Mouse (Mus musculus) gastrocnemius, adult 2 months (tissue): Measurements from ENCODE around the gene Ctnna3. TPM values are rescaled to one million over a fixed set of nuclear protein-coding genes. Genes with fewer than 3 reads are reported as not detected.
"Not testable (repeated sequence)": the region's sequence is repeated elsewhere in the genome, so short reads cannot be mapped to it uniquely, and the experiment has no call there.

Experiments
- DNase-seq: peaks from one replicate; pipeline ENCODE4 v3.0.0; 2022
- H3K27ac ChIP-seq: fragments of 200-600 bp; 2 replicates; pipeline ENCODE4 v1.8.1; 2022; ENCODE audit warnings: mild to moderate bottlenecking
- H3K4me3 ChIP-seq: fragments of 200-600 bp; 2 replicates; pipeline ENCODE4 v1.8.1; 2022; ENCODE audit warnings: mild to moderate bottlenecking, moderate library complexity
- CTCF ChIP-seq: fragments of 200-600 bp; IDR thresholded peaks from 2 replicates; pipeline ENCODE4 v1.8.1; 2022; ENCODE audit warnings: antibody characterized with exemption, mild to moderate bottlenecking, moderate library complexity
- intact Hi-C: fragments of 180-260 bp; cut with DNase I; formaldehyde crosslinking; loops from one replicate; pipeline ENCODE4 v1.15.1; 2025
- total RNA-seq, 2 experiments: library from RNA; stranded (reverse); gene quantifications; 2 replicates each; pipeline ENCODE4 v1.2.3; 2021

Gene Ctnna3
- total RNA-seq, 2 experiments from 2014 or later = 11.8 to 22.7 TPM

GRCm38 (mm10) chr10:64643976-64644375 lies 1214.1 kb downstream of the Ctnna3 start:
- DNase-seq = no peak
- intact Hi-C loops = no loop called here

GRCm38 (mm10) chr10:64661190-64661589 lies 1231.3 kb downstream of the Ctnna3 start:
- intact Hi-C loops = no loop called here
- no peak for TF ChIP-seq CTCF
- DNase-seq = no peak
- Histone ChIP-seq H3K27ac (no peak overlapping the region), H3K4me3 (no peak overlapping the region)

More at GRCm38 (mm10) chr10:64643976-64644375, 1214.1 kb downstream of the Ctnna3 start:
- Histone ChIP-seq H3K27ac (no peak overlapping the region), H3K4me3 (no peak overlapping the region)
- TF ChIP-seq CTCF = no peak

- intact Hi-C loops = no loop called here
- H3K4me3 ChIP-seq = no peak overlapping the region
- DNase-seq = no peak
- no peak for TF ChIP-seq CTCF
- no peak overlapping the region for H3K27ac ChIP-seq
Observed at GRCm38 (mm10) chr10:64671469-64671868, 1241.6 kb downstream of the Ctnna3 start.

- no peak for TF ChIP-seq CTCF
- intact Hi-C loops = no loop called here
- no peak overlapping the region for H3K27ac ChIP-seq
- no peak for DNase-seq
- no peak overlapping the region for H3K4me3 ChIP-seq
Observed at GRCm38 (mm10) chr10:64675796-64676195, 1245.9 kb downstream of the Ctnna3 start.

- TF ChIP-seq CTCF = no peak
- intact Hi-C loops = no loop called here
- no peak for DNase-seq
- H3K4me3 ChIP-seq = no peak overlapping the region
- no peak overlapping the region for H3K27ac ChIP-seq
Observed at GRCm38 (mm10) chr10:64710017-64710416, 1280.1 kb downstream of the Ctnna3 start.

GRCm38 (mm10) chr10:64718036-64718435 lies 1288.1 kb downstream of the Ctnna3 start:
- DNase-seq = no peak
- intact Hi-C loops = no loop called here

GRCm38 (mm10) chr10:64735692-64736091 lies 1305.8 kb downstream of the Ctnna3 start:
- intact Hi-C loops = no loop called here
- DNase-seq = no peak
- TF ChIP-seq CTCF = no peak
- Histone ChIP-seq H3K27ac (no peak overlapping the region), H3K4me3 (no peak overlapping the region)

More at GRCm38 (mm10) chr10:64718036-64718435, 1288.1 kb downstream of the Ctnna3 start:
- no peak for TF ChIP-seq CTCF
- Histone ChIP-seq H3K27ac (no peak overlapping the region), H3K4me3 (no peak overlapping the region)

- DNase-seq = no peak
- no peak for TF ChIP-seq CTCF
- intact Hi-C loops = no loop called here
- H3K27ac ChIP-seq = no peak overlapping the region
- H3K4me3 ChIP-seq = no peak overlapping the region
Observed at GRCm38 (mm10) chr10:64736616-64737015, 1306.7 kb downstream of the Ctnna3 start.

GRCm38 (mm10) chr10:64741721-64742120 lies 1311.8 kb downstream of the Ctnna3 start:
- H3K4me3 ChIP-seq, H3K27ac ChIP-seq, intact Hi-C loops, DNase-seq: not testable (repeated sequence)

- intact Hi-C loops, H3K27ac ChIP-seq, H3K4me3 ChIP-seq, DNase-seq: not testable (repeated sequence)
Observed at GRCm38 (mm10) chr10:64744099-64744498, 1314.2 kb downstream of the Ctnna3 start.

GRCm38 (mm10) chr10:64748651-64749050 lies 1318.8 kb downstream of the Ctnna3 start:
- H3K27ac ChIP-seq = no peak overlapping the region
- no peak for DNase-seq
- TF ChIP-seq CTCF = no peak
- intact Hi-C loops = no loop called here
- no peak overlapping the region for H3K4me3 ChIP-seq

GRCm38 (mm10) chr10:64750791-64751190 lies 1320.9 kb downstream of the Ctnna3 start:
- peak; percentile 56 for TF ChIP-seq CTCF
- Histone ChIP-seq H3K27ac (no peak overlapping the region), H3K4me3 (no peak overlapping the region)
- no peak for DNase-seq
- intact Hi-C loops = no loop called here

- Histone ChIP-seq H3K4me3 (no peak overlapping the region), H3K27ac (no peak overlapping the region)
- intact Hi-C loops = no loop called here
- no peak for TF ChIP-seq CTCF
- DNase-seq = no peak
Observed at GRCm38 (mm10) chr10:64836315-64836714, 1406.4 kb downstream of the Ctnna3 start.

- Histone ChIP-seq H3K4me3 (no peak overlapping the region), H3K27ac (no peak overlapping the region)
- TF ChIP-seq CTCF = peak; percentile 41
- intact Hi-C loops = no loop called here
- no peak for DNase-seq
Observed at GRCm38 (mm10) chr10:64861439-64861838, 1431.5 kb downstream of the Ctnna3 start.

- intact Hi-C loops = no loop called here
Observed at GRCm38 (mm10) chr10:64870888-64871287, 1441.0 kb downstream of the Ctnna3 start.

More at GRCm38 (mm10) chr10:64870888-64871287, 1441.0 kb downstream of the Ctnna3 start:
- DNase-seq = no peak
- H3K4me3 ChIP-seq = no peak overlapping the region
- no peak overlapping the region for H3K27ac ChIP-seq
- TF ChIP-seq CTCF = no peak
